Mouse (Mus musculus) lung, embryonic 14.5 days (tissue): ENCODE measurements at regions not wholly inside any gene's neighbourhood (a gene's known extent, or its start where the extent isn't known, plus 50 kb on each side); places are given as distances from the start of the nearest gene placed in this dataset.

Experiments
- ATAC-seq: fragments of 200-750 bp; cut with Nextera tagmentation; 2 replicates; pipeline ENCODE4 v1.8.0; 2017; ENCODE audit warnings: mild to moderate bottlenecking, moderate TSS enrichment, moderate library complexity; ENCODE audit not compliant: insufficient read depth
- DNase-seq: peaks from one replicate; pipeline ENCODE4 v3.0.0-alpha.2; 2015
- H3K27ac ChIP-seq: fragments of 300-500 bp; sonication (generic); 2 replicates; pipeline ENCODE4 v1.5.1; 2014; ENCODE audit warnings: low read depth, mild to moderate bottlenecking, moderate library complexity
- H3K27me3 ChIP-seq: fragments of 300-500 bp; sonication (generic); 2 replicates; pipeline ENCODE4 v1.6.1; 2014; ENCODE audit warnings: low read length, control low read depth; ENCODE audit not compliant: insufficient read depth
- H3K36me3 ChIP-seq: fragments of 300-500 bp; sonication (generic); 2 replicates; pipeline ENCODE4 v1.6.1; 2014; ENCODE audit warnings: control low read depth; ENCODE audit not compliant: insufficient read depth
- H3K4me1 ChIP-seq: fragments of 300-500 bp; sonication (generic); 2 replicates; pipeline ENCODE4 v1.6.1; 2014; ENCODE audit warnings: antibody characterized with exemption, control low read depth; ENCODE audit not compliant: insufficient read depth
- H3K4me2 ChIP-seq: fragments of 300-500 bp; sonication (generic); 2 replicates; pipeline ENCODE4 v1.6.1; 2014; ENCODE audit warnings: mild to moderate bottlenecking
- H3K4me3 ChIP-seq: fragments of 300-500 bp; sonication (generic); 2 replicates; pipeline ENCODE4 v1.5.1; 2014; ENCODE audit warnings: low read depth, low read length
- H3K9ac ChIP-seq: fragments of 300-500 bp; sonication (generic); 2 replicates; pipeline ENCODE4 v1.6.1; 2014
- H3K9me3 ChIP-seq: fragments of 300-500 bp; sonication (generic); 2 replicates; pipeline ENCODE4 v1.6.1; 2016; ENCODE audit warnings: low read depth, low read length, control low read depth
- CTCF ChIP-seq: IDR thresholded peaks from 2 replicates; pipeline ENCODE4 v1.5.1; 2016; ENCODE audit warnings: antibody characterized with exemption, low read depth
- WGBS: fragments of 180-500 bp; shearing (Covaris S2); extraction: QIAGEN DNeasy Blood & Tissue Kit; methylation state at CpG from one replicate; pipeline ENCODE4 v1.1.7; 2014; 5-methylcytosine and 5-hydroxymethylcytosine counted together

- TF ChIP-seq CTCF, result no peak
- no peak overlapping the region for H3K9ac ChIP-seq
- no peak for ATAC-seq
Measured at GRCm38 (mm10) chr11:55662283-55662682, 54.3 kb upstream of the Glra1 start.

More at GRCm38 (mm10) chr11:55662283-55662682, 54.3 kb upstream of the Glra1 start:
- H3K4me2 ChIP-seq, result no peak overlapping the region
- H3K36me3 ChIP-seq, result no peaks in the 10 kb centered on the region
- H3K27me3 ChIP-seq, result no peaks in the 10 kb centered on the region
- no peak for DNase-seq
- no peaks in the 10 kb centered on the region for H3K9me3 ChIP-seq
- WGBS, result 53% methylated on average over 3 of the region's 3 CpGs
- H3K27ac ChIP-seq, result no peak overlapping the region
- H3K4me1 ChIP-seq, result no peaks in the 10 kb centered on the region
- H3K4me3 ChIP-seq, result no peak overlapping the region
